ENCODE assay signal across 8 mouse cellular contexts in genomic region chr19:37174116-37174715, GRCm38 (mm10). TPM values are rescaled to one million over a fixed set of nuclear protein-coding genes. Genes with fewer than 3 reads are reported as not detected.
DNase-seq lines count a peak whose midpoint lies in the region; ATAC-seq and TF ChIP-seq lines count a peak whose summit lies in the region.

No protein-coding gene starts in this region.

- H3K27me3 ChIP-seq in liver, embryonic 14.5 days (ENCODE audit: control insufficient read depth, insufficient read depth, low read length), result peaks cover 54% of the 10 kb centered on the region
- no peaks in the 10 kb centered on the region for H3K27me3 ChIP-seq in stomach, postnatal 0 days (ENCODE audit: control insufficient read depth, insufficient read depth, low read length)

- no peaks in the 10 kb centered on the region; the same call in 1 of the 2 replicates for H3K36me3 ChIP-seq in liver, embryonic 14.5 days (replicated peaks; ENCODE audit: control insufficient read depth, insufficient read depth, low read depth)
- H3K36me3 ChIP-seq in stomach, postnatal 0 days (ENCODE audit: control insufficient read depth, insufficient read depth, low read length), result no peaks in the 10 kb centered on the region

- TF ChIP-seq EP300 in liver, embryonic 14.5 days (IDR thresholded peaks at IDR 0.05; ENCODE audit: low read depth), result no peak
- TF ChIP-seq EP300 in stomach, postnatal 0 days (optimal IDR thresholded peaks at IDR 0.05), result no peak

- no peak for TF ChIP-seq CTCF in liver, embryonic 14.5 days (IDR thresholded peaks at IDR 0.05; ENCODE audit: low read depth)
- no peak for TF ChIP-seq CTCF in stomach, postnatal 0 days (IDR thresholded peaks at IDR 0.05; ENCODE audit: low read depth)

- DNase-seq in B cell, adult 2 months, result peak; percentile 43 to 54
- peak; percentile 70 to 89 for DNase-seq in adrenal gland, adult (ENCODE audit: inconsistent age in 2 of 2, low spot score in 1 of 2)
- DNase-seq in embryo, embryonic 11 days, result peak; percentile 72
- DNase-seq in kidney, adult 9 months, result peak; percentile 32
- DNase-seq in liver, embryonic 14.5 days (ENCODE audit: low read depth in 3 of 3, low spot score in 3 of 3), result no peak
- peak; percentile 27 for DNase-seq in naive thymus-derived CD4-positive, alpha-beta T cell, adult 2 months (ENCODE audit: low read depth)
- DNase-seq in stomach, postnatal 0 days (ENCODE audit: low spot score), result peak; percentile 52

- peak overlapping the region; percentile 58 to 64 for H3K4me3 ChIP-seq in liver, embryonic 14.5 days (ENCODE audit: insufficient read depth in 1 of 2, low read depth in 2 of 2, low read length in 2 of 2)
- peak overlapping the region; percentile 69 for H3K4me3 ChIP-seq in stomach, postnatal 0 days (ENCODE audit: low read depth, low read length)

- H3K4me1 ChIP-seq in liver, embryonic 14.5 days (replicated peaks; ENCODE audit: control insufficient read depth in 2 of 2, insufficient read depth in 2 of 2, low read length in 1 of 2), result peaks cover 15 to 17% of the 10 kb centered on the region in 2 experiments
- peaks cover 3% of the 10 kb centered on the region for H3K4me1 ChIP-seq in stomach, postnatal 0 days (replicated peaks; ENCODE audit: control insufficient read depth, insufficient read depth)

- peak; percentile 38 for ATAC-seq in granulocyte monocyte progenitor cell, adult 5-6 weeks (replicated peaks; ENCODE audit: poor library complexity, severe bottlenecking)
- ATAC-seq in liver, embryonic 14.5 days (ENCODE audit: insufficient read depth), result no peak
- ATAC-seq in stomach, postnatal 0 days (ENCODE audit: low FRiP score, low TSS enrichment), result peak; percentile 25; the same call in 1 of the 2 replicates

- H3K9me3 ChIP-seq in liver, embryonic 14.5 days (ENCODE audit: control insufficient read depth, low read length), result no peaks in the 10 kb centered on the region
- no peaks in the 10 kb centered on the region for H3K9me3 ChIP-seq in stomach, postnatal 0 days (ENCODE audit: control insufficient read depth, low read length)

- peak overlapping the region; percentile 28 for H3K9ac ChIP-seq in liver, embryonic 14.5 days (replicated peaks)
- peak overlapping the region; percentile 69 for H3K9ac ChIP-seq in stomach, postnatal 0 days (ENCODE audit: low read length)

- H3K27ac ChIP-seq in liver, embryonic 14.5 days, result no peak overlapping the region
- peak overlapping the region; percentile 74 for H3K27ac ChIP-seq in stomach, postnatal 0 days (replicated peaks)

- 2% methylated on average over 70 of the region's 70 CpGs for WGBS in liver, embryonic 14.5 days (ENCODE audit: insufficient replicate concordance)
- under 1% methylated on average over 68 of the region's 70 CpGs for WGBS in stomach, postnatal 0 days

- H3K4me2 ChIP-seq in liver, embryonic 14.5 days (ENCODE audit: low read depth), result peak overlapping the region; percentile 86
- peak overlapping the region; percentile 99 for H3K4me2 ChIP-seq in stomach, postnatal 0 days (replicated peaks; ENCODE audit: low read depth)

RNA-seq across cellular contexts. Expression of gene March5, which starts 33.1 kb away (rescaled TPM):
- 63.3 and 80.4 TPM in 2 replicates for total RNA-seq in granulocyte monocyte progenitor cell, adult 5-6 weeks (2014; fragmentation: Nextera tagmentation)
- total RNA-seq in granulocyte monocyte progenitor cell, adult 5-6 weeks (2017), result 48.1 and 64.0 TPM in 2 replicates
- polyA plus RNA-seq in liver, embryonic 14.5 days (2012; rRNA removed), result 40.9 and 69.6 TPM in 2 replicates
- polyA plus RNA-seq in liver, embryonic 14.5 days (2014; fragmentation: Nextera tagmentation; extraction: Ambion mirVana), result 145 and 153 TPM in 2 replicates
- polyA plus RNA-seq in stomach, postnatal 0 days (2015; fragmentation: Nextera tagmentation; extraction: Ambion mirVana), result 49.9 and 50.0 TPM in 2 replicates

RNA-seq across cellular contexts. Expression of gene Cpeb3, which starts 34.2 kb away (rescaled TPM):
- total RNA-seq in granulocyte monocyte progenitor cell, adult 5-6 weeks (2014; fragmentation: Nextera tagmentation), result 0.56 TPM in 1 of 2 replicates, not detected in the other
- 0.10 TPM in 1 of 2 replicates, not detected in the other for total RNA-seq in granulocyte monocyte progenitor cell, adult 5-6 weeks (2017)
- polyA plus RNA-seq in liver, embryonic 14.5 days (2012; rRNA removed), result 1.8 and 2.4 TPM in 2 replicates
- polyA plus RNA-seq in liver, embryonic 14.5 days (2014; fragmentation: Nextera tagmentation; extraction: Ambion mirVana), result 1.8 and 1.9 TPM in 2 replicates
- 1.2 and 1.3 TPM in 2 replicates for polyA plus RNA-seq in stomach, postnatal 0 days (2015; fragmentation: Nextera tagmentation; extraction: Ambion mirVana)

Comparison
In these comparisons a context has a peak if more than half of its experiments do, and no peak if none do; other contexts are left out.
1. DNase-seq: peak in B cell, adult 2 months (2 of 2), adrenal gland, adult (2 of 2), embryo, embryonic 11 days (single experiment), kidney, adult 9 months (single experiment), naive thymus-derived CD4-positive, alpha-beta T cell, adult 2 months (single experiment) and stomach, postnatal 0 days (single experiment); none in liver, embryonic 14.5 days (0 of 3).